Mouse (Mus musculus) limb, embryonic 14.5 days (tissue): ENCODE results near the gene Sectm1a. TPM values are rescaled to one million over a fixed set of nuclear protein-coding genes. Genes with fewer than 3 reads are reported as not detected.

Experiments
- ATAC-seq: fragments of 200-750 bp; cut with Nextera tagmentation; 2 replicates; pipeline ENCODE4 v1.8.0; 2017; ENCODE audit warnings: low read depth, moderate number of reproducible peaks, moderate TSS enrichment; ENCODE audit not compliant: low FRiP score
- DNase-seq: peaks from one replicate; pipeline ENCODE4 v3.0.0-alpha.2; 2015; ENCODE audit warnings: low spot score
- H3K27ac ChIP-seq: fragments of 300-500 bp; sonication (generic); replicated peaks from 2 replicates; pipeline ENCODE4 v1.5.1; 2014; ENCODE audit warnings: low read depth, mild to moderate bottlenecking, low read length, moderate library complexity, mixed read lengths
- H3K27me3 ChIP-seq: fragments of 300-500 bp; sonication (generic); 2 replicates; pipeline ENCODE4 v1.6.1; 2014; ENCODE audit warnings: low read length, mixed read lengths; ENCODE audit not compliant: control insufficient read depth, insufficient read depth
- H3K36me3 ChIP-seq: fragments of 300-500 bp; sonication (generic); 2 replicates; pipeline ENCODE4 v1.6.1; 2014; ENCODE audit warnings: mild to moderate bottlenecking, low read length, moderate library complexity, mixed read lengths; ENCODE audit not compliant: control insufficient read depth, insufficient read depth
- H3K4me1 ChIP-seq: fragments of 300-500 bp; sonication (generic); 2 replicates; pipeline ENCODE4 v1.6.1; 2014; ENCODE audit warnings: antibody characterized with exemption, low read length, mixed read lengths; ENCODE audit not compliant: control insufficient read depth, insufficient read depth
- H3K4me2 ChIP-seq: fragments of 300-500 bp; sonication (generic); replicated peaks from 2 replicates; pipeline ENCODE4 v1.6.1; 2014; ENCODE audit warnings: low read depth, mild to moderate bottlenecking, low read length, moderate library complexity; ENCODE audit not compliant: severe bottlenecking
- H3K4me3 ChIP-seq: fragments of 300-500 bp; sonication (generic); replicated peaks from 2 replicates; pipeline ENCODE4 v1.5.1; 2014; ENCODE audit warnings: low read length
- H3K9ac ChIP-seq: fragments of 300-500 bp; sonication (generic); 2 replicates; pipeline ENCODE4 v1.6.1; 2014; ENCODE audit warnings: mild to moderate bottlenecking, low read depth, low read length, moderate library complexity; ENCODE audit not compliant: severe bottlenecking
- H3K9me3 ChIP-seq: fragments of 300-500 bp; sonication (generic); 2 replicates; pipeline ENCODE4 v1.6.1; 2016; ENCODE audit warnings: low read length; ENCODE audit not compliant: control insufficient read depth
- POLR2A ChIP-seq: fragments of 200-500 bp; IDR thresholded peaks from 2 replicates; pipeline ENCODE4 v1.8.0; 2012; ENCODE audit warnings: inconsistent platforms, mild to moderate bottlenecking, moderate library complexity, borderline replicate concordance; ENCODE audit not compliant: insufficient read depth, insufficient read length; ENCODE audit errors: extremely low read depth
- WGBS: fragments of 180-500 bp; shearing (Covaris S2); extraction: QIAGEN DNeasy Blood & Tissue Kit; methylation state at CpG from one replicate; pipeline ENCODE4 v1.1.7; 2014; 5-methylcytosine and 5-hydroxymethylcytosine counted together
- polyA plus RNA-seq, 2 experiments: library from polyadenylated mRNA; depleted of rRNA in 1 of 2; stranded (reverse) in 1 of 2; unstranded in 1 of 2; fragments of >200 nt; fragmentation: Nextera tagmentation in 1 of 2; extraction: Ambion mirVana in 1 of 2; gene quantifications; 2 replicates each; pipeline versions ENCODE4 v1.2.1 to v1.2.3; 2012 to 2014

Sectm1a gene
- polyA plus RNA-seq, 2 experiments = 1.2 to 1.3 TPM

DNA sequence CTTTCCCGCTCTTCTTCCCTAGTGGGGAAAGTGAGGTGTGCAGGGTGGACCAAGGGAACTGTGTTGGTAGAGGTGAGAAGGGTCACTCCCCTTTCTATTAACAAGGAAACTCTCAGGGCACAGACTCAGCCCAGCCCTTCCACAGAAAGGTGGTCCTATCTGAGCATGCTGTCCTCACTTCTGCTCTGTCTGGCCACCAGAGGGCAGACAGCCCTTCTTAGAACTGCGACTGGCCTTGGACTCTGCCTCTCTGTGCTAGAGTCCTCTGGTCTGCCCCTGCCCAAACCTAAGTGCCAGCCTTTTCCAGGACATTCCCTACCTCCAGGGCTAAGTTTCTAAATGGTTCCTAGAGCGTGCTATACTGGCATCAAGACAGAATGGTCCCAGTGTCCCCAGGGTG is 63.3 kb downstream of the Sectm1a start:
- ATAC-seq (peak; percentile 68; the same call in 1 of the 2 replicates), DNase-seq (peak; percentile 67)
- no peak overlapping the region for H3K27ac ChIP-seq
- no peaks in the 10 kb centered on the region for H3K36me3 ChIP-seq
- H3K9me3 ChIP-seq = no peaks in the 10 kb centered on the region
- no peak overlapping the region for H3K4me3 ChIP-seq
- no peak for TF ChIP-seq POLR2A
- no peak overlapping the region for H3K4me2 ChIP-seq
- WGBS = 31% methylated on average over 3 of the region's 3 CpGs
- no peaks in the 10 kb centered on the region for H3K27me3 ChIP-seq
- no peak overlapping the region for H3K9ac ChIP-seq
- H3K4me1 ChIP-seq = no peaks in the 10 kb centered on the region

Other genes with a start within 250 kb of the Sectm1a start
- 5.4 and 7.1 TPM in 2 replicates for gene Ccdc57, start 148.3 kb downstream of the Sectm1a start, polyA plus RNA-seq (2012; rRNA removed)
- gene Ccdc57, start 148.3 kb downstream of the Sectm1a start, polyA plus RNA-seq (2014; fragmentation: Nextera tagmentation; extraction: Ambion mirVana) = 3.8 and 5.1 TPM in 2 replicates
- 69.5 and 111 TPM in 2 replicates for gene Slc16a3, start 132.7 kb downstream of the Sectm1a start, polyA plus RNA-seq (2012; rRNA removed)
- gene Slc16a3, start 132.7 kb downstream of the Sectm1a start, polyA plus RNA-seq (2014; fragmentation: Nextera tagmentation; extraction: Ambion mirVana) = 36.3 and 36.4 TPM in 2 replicates
- gene Csnk1d, start 89.9 kb downstream of the Sectm1a start, polyA plus RNA-seq (2012; rRNA removed) = 140 and 148 TPM in 2 replicates
- 65.8 and 74.9 TPM in 2 replicates for gene Csnk1d, start 89.9 kb downstream of the Sectm1a start, polyA plus RNA-seq (2014; fragmentation: Nextera tagmentation; extraction: Ambion mirVana)
- gene Cd7, start 41.8 kb downstream of the Sectm1a start, polyA plus RNA-seq (2012; rRNA removed) = 0.36 and 0.69 TPM in 2 replicates
- 0.19 and 0.21 TPM in 2 replicates for gene Cd7, start 41.8 kb downstream of the Sectm1a start, polyA plus RNA-seq (2014; fragmentation: Nextera tagmentation; extraction: Ambion mirVana)
- gene Sectm1b, start 17.7 kb downstream of the Sectm1a start, polyA plus RNA-seq (2012; rRNA removed) = 0.12 TPM in 1 of 2 replicates, not detected in the other
- gene Sectm1b, start 17.7 kb downstream of the Sectm1a start, polyA plus RNA-seq (2014; fragmentation: Nextera tagmentation; extraction: Ambion mirVana) = not detected in 2 replicates
- 0.04 TPM in 1 of 2 replicates, not detected in the other for gene Tex19.2, start 37.5 kb upstream of the Sectm1a start, polyA plus RNA-seq (2012; rRNA removed)
- gene Tex19.2, start 37.5 kb upstream of the Sectm1a start, polyA plus RNA-seq (2014; fragmentation: Nextera tagmentation; extraction: Ambion mirVana) = not detected in 2 replicates
- gene Tex19.1, start 64.9 kb upstream of the Sectm1a start, polyA plus RNA-seq (2012; rRNA removed) = 0.06 and 0.10 TPM in 2 replicates
- gene Tex19.1, start 64.9 kb upstream of the Sectm1a start, polyA plus RNA-seq (2014; fragmentation: Nextera tagmentation; extraction: Ambion mirVana) = not detected in 2 replicates
- 2.1 and 3.1 TPM in 2 replicates for gene Uts2r, start 79.1 kb upstream of the Sectm1a start, polyA plus RNA-seq (2012; rRNA removed)
- 1.0 and 1.4 TPM in 2 replicates for gene Uts2r, start 79.1 kb upstream of the Sectm1a start, polyA plus RNA-seq (2014; fragmentation: Nextera tagmentation; extraction: Ambion mirVana)
- 45.5 and 52.2 TPM in 2 replicates for gene Hexdc, start 123.2 kb upstream of the Sectm1a start, polyA plus RNA-seq (2012; rRNA removed)
- 8.4 and 12.5 TPM in 2 replicates for gene Hexdc, start 123.2 kb upstream of the Sectm1a start, polyA plus RNA-seq (2014; fragmentation: Nextera tagmentation; extraction: Ambion mirVana)
- 12.5 and 12.7 TPM in 2 replicates for gene Ogfod3, start 123.5 kb upstream of the Sectm1a start, polyA plus RNA-seq (2012; rRNA removed)
- 21.8 and 22.4 TPM in 2 replicates for gene Ogfod3, start 123.5 kb upstream of the Sectm1a start, polyA plus RNA-seq (2014; fragmentation: Nextera tagmentation; extraction: Ambion mirVana)
- gene Cybc1, start 148.1 kb upstream of the Sectm1a start, polyA plus RNA-seq (2012; rRNA removed) = 47.1 and 50.4 TPM in 2 replicates
- 41.3 and 49.6 TPM in 2 replicates for gene Cybc1, start 148.1 kb upstream of the Sectm1a start, polyA plus RNA-seq (2014; fragmentation: Nextera tagmentation; extraction: Ambion mirVana)
- gene Narf, start 156.0 kb upstream of the Sectm1a start, polyA plus RNA-seq (2012; rRNA removed) = 44.1 and 52.3 TPM in 2 replicates
- 49.4 and 58.5 TPM in 2 replicates for gene Narf, start 156.0 kb upstream of the Sectm1a start, polyA plus RNA-seq (2014; fragmentation: Nextera tagmentation; extraction: Ambion mirVana)
- 43.7 and 54.2 TPM in 2 replicates for gene Foxk2, start 178.8 kb upstream of the Sectm1a start, polyA plus RNA-seq (2012; rRNA removed)
- gene Foxk2, start 178.8 kb upstream of the Sectm1a start, polyA plus RNA-seq (2014; fragmentation: Nextera tagmentation; extraction: Ambion mirVana) = 11.1 and 13.7 TPM in 2 replicates